Mouse (Mus musculus): ENCODE results near the gene Tceanc2.
A peak's percentile ranks its signal among the peaks of the same experiment; 100 is the strongest.
"Not testable (repeated sequence)": the region's sequence is repeated elsewhere in the genome, so short reads cannot be mapped to it uniquely, and the experiment has no call there.

Tceanc2 gene

DNA sequence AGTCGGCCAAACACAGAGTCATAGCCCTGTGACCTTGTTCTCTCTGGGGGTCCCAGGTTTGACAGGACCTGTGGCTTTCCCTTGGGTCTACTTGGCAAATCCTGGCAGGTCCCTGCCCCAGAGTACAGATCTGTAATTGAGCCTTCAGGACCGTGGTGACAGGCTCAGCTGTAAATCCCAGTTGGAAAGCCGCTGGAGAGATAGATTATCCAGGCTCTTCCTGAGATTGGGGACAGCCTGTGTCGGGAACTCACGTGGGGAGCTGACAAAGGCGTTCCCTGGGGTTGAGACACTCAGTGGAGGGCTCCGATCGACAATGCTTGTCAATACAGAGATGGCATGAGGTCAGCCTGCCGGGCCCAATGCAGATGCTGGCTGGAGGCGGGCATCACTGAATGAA, 52.5 kb downstream of the Tceanc2 start:
- DNase-seq, result no peak

GRCm38 (mm10) chr4:107125101-107125500, 53.8 kb downstream of the Tceanc2 start:
- no peak for DNase-seq

DNA sequence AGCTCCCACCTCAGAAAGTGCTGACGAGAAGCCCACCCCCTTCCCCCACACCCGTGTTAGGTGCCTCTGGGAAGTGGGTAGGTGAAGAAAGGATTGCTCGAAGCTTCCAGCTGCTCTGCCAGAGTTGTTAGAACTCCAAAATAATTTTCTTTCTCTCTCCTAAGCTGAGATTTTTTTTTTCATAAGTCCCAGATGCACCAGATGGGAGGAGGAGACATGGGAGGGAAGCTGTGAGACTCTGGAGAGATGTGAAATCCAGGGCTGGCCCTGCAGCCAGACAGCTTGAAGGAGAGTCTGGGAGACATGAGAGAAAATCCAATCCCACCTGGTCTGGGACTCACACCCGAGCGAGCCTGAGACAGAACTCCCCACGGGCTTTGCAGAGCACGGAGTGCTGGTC, 54.5 kb downstream of the Tceanc2 start:
- DNase-seq, result no peak

DNA sequence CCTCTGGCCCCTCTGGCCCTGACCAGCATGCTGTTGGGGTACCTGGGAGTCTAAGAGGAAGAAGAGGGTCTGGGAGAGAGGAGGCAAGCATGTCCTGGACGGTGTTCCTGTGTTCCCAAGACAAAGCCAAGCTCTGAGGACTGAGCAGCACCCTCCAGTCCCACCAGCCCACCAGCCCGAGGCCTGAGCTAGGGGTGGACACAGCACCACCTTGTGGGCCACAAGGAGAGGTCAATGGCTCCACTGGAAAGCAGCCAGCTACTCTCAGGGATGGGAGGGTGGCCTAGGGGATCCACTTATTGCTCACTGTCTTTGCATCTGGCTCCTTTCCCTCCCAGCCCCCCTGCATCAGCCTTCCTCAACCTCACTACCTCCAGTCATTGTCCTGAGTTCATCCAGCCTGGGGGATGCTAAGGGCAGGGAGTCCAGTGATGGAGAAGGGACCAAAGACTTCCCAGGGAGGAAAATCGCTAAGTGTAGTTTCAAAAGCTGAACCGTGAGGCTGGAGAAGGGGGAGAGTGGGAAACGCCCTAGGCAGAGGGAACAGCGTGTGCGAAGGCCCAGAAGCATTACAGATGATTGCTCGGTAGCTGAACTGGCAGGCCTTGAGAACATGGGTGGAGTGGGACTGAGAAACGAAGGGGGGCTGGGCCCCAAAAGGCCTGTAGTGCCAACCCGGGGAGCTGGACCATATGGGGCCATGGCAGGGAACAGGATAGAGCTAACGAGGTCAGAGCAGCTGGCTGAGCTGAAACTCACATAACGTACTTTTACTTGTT, 57.6 kb downstream of the Tceanc2 start:
- no peak for DNase-seq

DNA sequence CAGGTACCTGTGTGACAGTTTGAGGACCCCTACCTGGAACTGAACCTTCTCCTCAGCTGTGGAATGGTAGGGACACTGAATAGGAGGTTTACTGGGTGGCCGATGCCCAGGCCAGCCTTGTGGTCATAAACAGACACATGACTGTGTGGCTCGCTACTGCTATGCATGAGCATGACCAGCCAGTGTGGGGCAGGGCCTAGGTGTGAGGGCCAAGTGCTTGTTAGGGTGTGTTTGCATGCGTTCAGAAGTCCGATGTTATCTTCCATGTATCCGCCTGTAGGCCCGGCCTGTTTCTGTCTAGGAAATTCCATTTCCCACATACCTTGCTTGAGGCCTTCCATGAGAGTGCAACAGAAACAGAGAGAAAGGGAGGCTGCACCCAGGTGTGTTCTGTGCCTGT, 58.2 kb downstream of the Tceanc2 start:
- DNase-seq, result no peak

DNA sequence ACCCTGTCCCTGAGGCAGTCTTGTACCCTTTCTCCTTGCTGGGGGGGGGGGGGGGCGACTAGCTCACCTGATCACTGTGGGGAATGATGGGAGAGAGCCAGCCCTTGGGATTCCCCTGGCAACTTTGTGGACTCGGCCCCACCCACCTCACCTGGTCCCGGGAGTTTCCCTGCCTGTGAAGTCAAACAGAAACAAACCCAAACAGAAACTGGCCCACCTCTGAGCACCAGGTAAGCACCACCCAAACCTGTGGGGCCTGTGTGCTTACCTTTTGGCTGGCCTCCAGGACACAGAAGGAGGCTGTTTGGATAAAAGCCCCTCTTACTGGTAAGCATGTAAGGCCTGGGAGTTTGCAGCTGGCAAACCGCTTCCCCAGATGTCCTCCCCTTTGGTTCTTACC, 59.9 kb downstream of the Tceanc2 start:
- peak; percentile 43 for DNase-seq

DNA sequence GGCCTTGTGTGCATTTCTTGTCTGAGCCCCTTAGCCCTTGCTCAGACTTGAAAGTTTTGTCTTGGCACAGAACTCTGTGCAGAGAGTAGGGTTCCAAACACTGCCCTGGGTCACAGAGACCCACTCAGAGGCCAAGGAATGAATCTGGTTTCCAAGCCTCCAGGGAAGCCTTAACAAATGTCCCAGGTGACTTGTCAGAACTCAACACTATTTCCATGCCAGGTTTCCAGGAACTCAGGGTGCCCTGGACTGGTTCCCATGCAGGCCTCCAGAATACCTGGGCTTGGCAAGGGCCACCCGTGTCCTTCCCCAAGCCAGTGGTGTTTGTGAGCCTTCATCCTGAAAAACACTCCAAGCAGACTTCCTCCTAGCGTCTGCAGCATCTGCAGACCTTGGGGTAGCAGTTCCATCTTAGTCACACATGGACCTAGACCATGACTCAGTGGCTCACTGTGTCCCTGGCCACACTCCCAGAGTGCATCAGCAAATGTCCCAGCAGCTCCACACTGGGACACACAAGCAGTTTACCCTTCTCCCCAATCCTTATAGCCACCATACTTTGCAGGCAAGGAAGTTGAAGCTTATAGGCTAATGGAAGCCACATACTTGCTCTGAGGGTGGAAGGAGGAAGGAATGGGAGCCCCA, 61.1 kb downstream of the Tceanc2 start:
- DNase-seq, result peak; percentile 66

GRCm38 (mm10) chr4:107114278-107114677, 64.6 kb downstream of the Tceanc2 start:
- no peak for DNase-seq

DNA sequence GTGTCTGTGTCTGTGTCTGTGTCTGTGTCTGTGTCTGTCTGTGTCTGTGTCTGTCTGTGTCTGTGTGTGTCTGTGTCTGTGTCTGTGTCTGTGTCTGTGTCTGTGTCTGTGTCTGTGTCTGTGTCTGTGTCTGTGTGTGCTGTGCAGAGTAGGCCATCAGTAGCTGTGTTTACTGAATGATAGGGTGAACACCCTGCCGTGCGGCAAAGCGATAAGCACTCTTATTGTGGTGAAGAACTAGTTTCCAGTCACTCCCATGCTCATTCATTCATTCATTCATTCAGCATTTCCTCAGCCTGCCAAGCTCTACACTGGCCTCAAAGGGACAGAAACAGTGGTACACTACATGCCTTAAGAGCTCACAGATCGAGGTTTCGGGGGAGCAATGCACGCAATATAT, 69.7 kb downstream of the Tceanc2 start:
- DNase-seq, result not testable (repeated sequence)

- no peak for DNase-seq
These were observed 70.6 kb downstream of the Tceanc2 start for GRCm38 (mm10) chr4:107108291-107108731.

- no peak for DNase-seq
These were observed 72.1 kb downstream of the Tceanc2 start for GRCm38 (mm10) chr4:107106777-107107176.

GRCm38 (mm10) chr4:107102220-107102619, 76.7 kb downstream of the Tceanc2 start:
- no peak for DNase-seq

GRCm38 (mm10) chr4:107098791-107099525, 80.0 kb downstream of the Tceanc2 start:
- no peak for DNase-seq

DNA sequence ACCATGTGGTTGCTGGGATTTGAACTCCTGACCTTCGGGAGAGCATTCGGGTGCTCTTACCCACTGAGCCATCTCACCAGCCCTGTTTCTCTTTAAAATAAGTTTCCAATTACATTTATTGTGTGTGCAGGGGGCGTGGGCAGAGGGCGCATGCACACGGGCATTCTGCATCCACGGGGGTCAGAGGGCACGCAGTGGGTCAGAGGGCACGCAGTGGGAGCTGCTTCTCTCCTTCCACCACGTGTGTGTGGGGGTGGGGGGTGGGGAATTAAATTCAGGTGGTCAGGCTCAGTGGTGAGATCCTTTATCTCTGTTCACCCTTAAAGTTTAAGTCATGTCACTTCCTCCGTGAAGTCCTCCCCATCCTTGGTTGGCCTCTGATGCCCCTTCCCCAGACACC, 80.5 kb downstream of the Tceanc2 start:
- no peak for DNase-seq

- DNase-seq, result no peak
These were observed 81.0 kb downstream of the Tceanc2 start for GRCm38 (mm10) chr4:107097871-107098270.

DNA sequence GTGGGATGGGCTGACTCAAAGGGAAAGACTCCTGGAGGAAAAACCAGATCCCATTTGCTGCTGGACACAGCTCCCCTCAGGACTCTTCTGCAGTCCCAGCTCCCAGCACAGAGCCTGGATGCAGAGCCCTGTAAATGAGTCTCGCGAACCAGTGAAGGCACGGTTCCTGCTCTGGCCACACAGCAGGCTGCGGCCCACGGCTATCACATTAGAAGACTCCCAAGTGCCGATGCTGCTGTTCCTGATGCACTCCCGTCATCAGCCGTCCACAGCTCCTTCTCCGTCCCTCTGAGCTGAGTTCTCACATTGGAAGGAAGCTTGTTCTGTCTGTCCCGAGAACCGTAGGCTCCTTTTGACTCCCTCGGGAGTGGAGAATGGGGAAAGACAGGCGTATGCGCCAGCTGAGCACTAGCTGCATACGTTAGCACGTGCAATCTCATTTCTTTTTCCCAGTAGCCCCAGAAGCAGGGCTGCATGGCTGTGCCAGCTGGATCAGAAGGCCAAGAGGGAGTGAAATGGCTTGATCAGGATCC, 82.0 kb downstream of the Tceanc2 start, which contains the start of gene Cdcp2:
Cdcp2 (plus strand) TSS at position 51 of the 533 bp plus-strand sequence.
- DNase-seq, result no peak

GRCm38 (mm10) chr4:107096043-107096442, 82.9 kb downstream of the Tceanc2 start:
- no peak for DNase-seq

GRCm38 (mm10) chr4:107094484-107095187, 84.3 kb downstream of the Tceanc2 start:
- DNase-seq, result no peak

- DNase-seq, result no peak
These were observed 87.2 kb downstream of the Tceanc2 start for GRCm38 (mm10) chr4:107091696-107092095.

GRCm38 (mm10) chr4:107084858-107085257, 94.1 kb downstream of the Tceanc2 start:
- peak; percentile 93 for DNase-seq

DNA sequence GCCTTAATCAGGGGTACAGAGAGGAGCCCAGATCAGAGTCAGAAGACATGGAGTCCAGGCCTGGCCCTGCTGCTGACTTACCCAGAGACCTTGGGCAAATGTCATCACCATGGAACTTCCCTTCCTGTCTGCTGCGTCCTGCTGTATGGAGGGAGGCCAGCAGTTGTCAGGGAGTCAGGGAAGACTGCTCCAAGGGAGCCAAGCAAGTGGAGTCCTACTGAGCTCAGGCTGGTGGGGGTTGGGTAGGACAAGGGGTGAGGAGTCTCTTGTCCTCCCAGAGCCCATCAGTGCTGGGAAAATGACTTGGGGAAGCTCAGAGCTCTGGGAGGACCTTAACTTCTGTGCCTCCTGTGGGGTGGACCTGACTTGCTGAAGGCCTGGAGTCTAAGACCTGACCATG, 94.6 kb downstream of the Tceanc2 start:
- no peak for DNase-seq

Data from kidney, adult 11 months (tissue).